In the genomic region with DNA sequence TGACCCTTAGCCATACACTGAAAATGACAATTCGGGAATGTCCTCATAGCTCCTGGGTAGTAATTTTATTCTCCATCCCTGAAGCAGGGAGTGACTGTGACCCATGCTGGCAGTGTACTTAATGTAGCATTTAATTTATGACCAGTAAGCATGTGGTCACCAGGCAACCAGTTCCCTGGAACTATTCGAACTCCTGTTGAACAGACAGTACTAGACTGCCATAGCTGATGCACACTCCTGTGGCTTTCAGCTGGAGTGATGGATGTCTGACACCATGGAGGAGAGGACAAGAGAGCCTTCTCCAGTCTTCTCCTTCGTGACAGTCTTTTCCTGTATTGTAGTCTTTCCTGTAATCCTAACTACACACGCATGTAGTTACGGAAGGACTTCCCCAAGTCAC, we compare ENCODE assay signal across 14 mouse cellular contexts. TPM values are rescaled to one million over a fixed set of nuclear protein-coding genes. Genes with fewer than 3 reads are reported as not detected.
DNase-seq lines count a peak whose midpoint lies in the region; ATAC-seq and TF ChIP-seq lines count a peak whose summit lies in the region.
"Had no signal": no experiment of that assay in that cellular context is flagged by ENCODE, and none has a peak within 500 bp of the region (broad histone marks: within the 10 kb centered on the region; RNA-seq: fewer than 3 reads in every experiment).

No protein-coding gene starts in this region.

- TF ChIP-seq POLR2A in heart, adult 2 months (IDR thresholded peaks at IDR 0.05; ENCODE audit: insufficient read depth, low read depth, low read length): no peak
- TF ChIP-seq POLR2A in kidney, adult 2 months (IDR thresholded peaks at IDR 0.05; ENCODE audit: low read depth, low read length): no peak

- peaks cover 4% of the 10 kb centered on the region for H3K4me1 ChIP-seq in heart, adult 2 months (ENCODE audit: control insufficient read depth, insufficient read depth, low read length)
- H3K4me1 ChIP-seq in kidney, adult 2 months (ENCODE audit: control insufficient read depth, insufficient read depth, low read length): peaks cover 6% of the 10 kb centered on the region; the same call in 1 of the 2 replicates
- peaks cover 20% of the 10 kb centered on the region; the same call in 1 of the 2 replicates for H3K4me1 ChIP-seq in embryonic facial prominence, embryonic 12.5 days
- H3K4me1 ChIP-seq in limb, embryonic 11.5 days (ENCODE audit: control insufficient read depth, insufficient read depth, low read length): peaks cover 7% of the 10 kb centered on the region

- DNase-seq in heart, adult 2 months: no peak
- DNase-seq in heart, postnatal 36 days: no peak
- peak; percentile 29 for DNase-seq in kidney, postnatal 14 days
- no peak for DNase-seq in kidney, adult 2 months
- DNase-seq in limb, embryonic 11.5 days (ENCODE audit: low spot score): peak; percentile 37
- DNase-seq in urinary bladder, adult 18-20 months (ENCODE audit: low spot score in 2 of 2): no peak
- DNase-seq in left cerebral cortex, adult 8-10 months (ENCODE audit: low spot score in 2 of 2): no peak
- DNase-seq: gastrocnemius, postnatal 10 days; layer of hippocampus, postnatal 36 days; right cerebral cortex, postnatal 14 days; thymus, adult 18-20 months had no signal

- intact Hi-C loops in heart, adult 2 months (cut with DNase I): loop anchor here (5.0 kb wide), 1 partner anchor 1502 kb away; no protein-coding TSS in a partner anchor
- intact Hi-C loops in heart, postnatal 36 days (cut with DNase I): loop anchor here (5.0 kb wide), 1 partner anchor 1817 kb away; no protein-coding TSS in a partner anchor

- no peaks in the 10 kb centered on the region for H3K9me3 ChIP-seq in embryonic facial prominence, embryonic 12.5 days
- no peaks in the 10 kb centered on the region for H3K9me3 ChIP-seq in limb, embryonic 11.5 days (ENCODE audit: control insufficient read depth, low read length)

- no peak overlapping the region for H3K4me3 ChIP-seq in heart, adult 2 months
- H3K4me3 ChIP-seq in kidney, adult 2 months (ENCODE audit: insufficient read depth, low read depth, low read length): no peak overlapping the region
- H3K4me3 ChIP-seq in embryonic facial prominence, embryonic 12.5 days: no peak overlapping the region
- no peak overlapping the region for H3K4me3 ChIP-seq in limb, embryonic 11.5 days (ENCODE audit: low read depth, low read length)

- H3K27ac ChIP-seq in heart, adult 2 months: peak overlapping the region; percentile 97
- no peak overlapping the region for H3K27ac ChIP-seq in kidney, adult 2 months (ENCODE audit: insufficient read depth, low read depth, low read length)
- H3K27ac ChIP-seq in embryonic facial prominence, embryonic 12.5 days: no peak overlapping the region
- no peak overlapping the region for H3K27ac ChIP-seq in limb, embryonic 11.5 days (replicated peaks; ENCODE audit: low read depth, low read length)

- H3K4me2 ChIP-seq in embryonic facial prominence, embryonic 12.5 days (replicated peaks): peak overlapping the region; percentile 29
- H3K4me2 ChIP-seq in limb, embryonic 11.5 days (ENCODE audit: low read depth, severe bottlenecking): peak overlapping the region; percentile 31

- peaks cover 10% of the 10 kb centered on the region for H3K36me3 ChIP-seq in heart, adult 2 months (ENCODE audit: control insufficient read depth, insufficient read depth, low read length)
- H3K36me3 ChIP-seq in kidney, adult 2 months (ENCODE audit: control insufficient read depth, insufficient read depth, low read length): no peaks in the 10 kb centered on the region
- H3K36me3 ChIP-seq in embryonic facial prominence, embryonic 12.5 days: no peaks in the 10 kb centered on the region
- H3K36me3 ChIP-seq in limb, embryonic 11.5 days (ENCODE audit: control insufficient read depth, insufficient read depth, low read length): no peaks in the 10 kb centered on the region

- TF ChIP-seq CTCF in heart, adult 2 months (IDR thresholded peaks at IDR 0.05): no peak
- TF ChIP-seq CTCF in kidney, adult 2 months (conservative IDR thresholded peaks at IDR 0.05; ENCODE audit: insufficient read depth, insufficient read length, low read depth, low read length): no peak

- no peak for TF ChIP-seq EP300 in heart, adult 2 months (IDR thresholded peaks at IDR 0.05; ENCODE audit: insufficient read depth, low read depth, low read length)

- H3K27me3 ChIP-seq in heart, adult 2 months (ENCODE audit: control insufficient read depth, insufficient read depth, low read length): no peaks in the 10 kb centered on the region
- no peaks in the 10 kb centered on the region for H3K27me3 ChIP-seq in kidney, adult 2 months (replicated peaks; ENCODE audit: control insufficient read depth, insufficient read depth, low read length)
- no peaks in the 10 kb centered on the region for H3K27me3 ChIP-seq in embryonic facial prominence, embryonic 12.5 days
- H3K27me3 ChIP-seq in limb, embryonic 11.5 days (ENCODE audit: control insufficient read depth, insufficient read depth, low read length): no peaks in the 10 kb centered on the region

- H3K9ac ChIP-seq in heart, adult 2 months (ENCODE audit: low read depth, low read length): no peak overlapping the region
- no peak overlapping the region for H3K9ac ChIP-seq in embryonic facial prominence, embryonic 12.5 days
- no peak overlapping the region for H3K9ac ChIP-seq in limb, embryonic 11.5 days (ENCODE audit: low read length)

- H3K79me2 ChIP-seq in heart, adult 2 months (replicated peaks; ENCODE audit: control insufficient read depth, insufficient read depth, low read length): no peaks in the 10 kb centered on the region

- WGBS in heart, adult 2 months: 77% methylated on average over 5 of the region's 5 CpGs
- WGBS in kidney, adult 2 months: 62% methylated on average over 5 of the region's 5 CpGs
- 81% methylated on average over 5 of the region's 5 CpGs for WGBS in embryonic facial prominence, embryonic 12.5 days
- WGBS in limb, embryonic 11.5 days: 77% methylated on average over 5 of the region's 5 CpGs

- no peak for ATAC-seq in embryonic facial prominence, embryonic 12.5 days (ENCODE audit: insufficient number of reproducible peaks, insufficient read depth, low FRiP score, low TSS enrichment)
- ATAC-seq in limb, embryonic 11.5 days (ENCODE audit: insufficient number of reproducible peaks, low FRiP score, low TSS enrichment, low read depth): no peak
- ATAC-seq: CD4-positive, CD25-positive, alpha-beta regulatory T cell, adult 4 months; lung, postnatal 0 days had no signal

RNA-seq across cellular contexts. Expression of gene Hist1h4h, which starts 1.8 kb away (rescaled TPM):
- total RNA-seq in heart, adult 2 months (2021): 100 to 1,000 TPM; 212 to 239 TPM
- polyA plus RNA-seq in heart, adult 2 months (2012; rRNA removed): 53.1 and 61.9 TPM in 2 replicates
- total RNA-seq in heart, postnatal 36 days (2021): 100 to 1,000 TPM; 268 to 283 TPM
- polyA plus RNA-seq in kidney, adult 2 months (2012; rRNA removed): 44.7 and 57.5 TPM in 2 replicates
- 6.2 and 6.8 TPM in 2 replicates for polyA plus RNA-seq in embryonic facial prominence, embryonic 12.5 days (2016; fragmentation: Nextera tagmentation; extraction: Ambion mirVana)
- 4.0 and 5.6 TPM in 2 replicates for polyA plus RNA-seq in limb, embryonic 11.5 days (2014; fragmentation: Nextera tagmentation; extraction: Ambion mirVana)
- 100 to 1,000 TPM; 263 to 358 (median 294) TPM for total RNA-seq in left cerebral cortex, adult 8-10 months (2022)

RNA-seq across cellular contexts. Expression of gene Hist1h2af, which starts 4.7 kb away (rescaled TPM):
- 1 to 10 TPM; 4.4 to 9.8 TPM for total RNA-seq in heart, adult 2 months (2021)
- 1.9 and 2.0 TPM in 2 replicates for polyA plus RNA-seq in heart, adult 2 months (2012; rRNA removed)
- total RNA-seq in heart, postnatal 36 days (2021): 10 to 100 TPM; 14.1 to 19.0 TPM
- polyA plus RNA-seq in kidney, adult 2 months (2012; rRNA removed): 4.3 and 8.0 TPM in 2 replicates
- 10.7 and 15.5 TPM in 2 replicates for polyA plus RNA-seq in embryonic facial prominence, embryonic 12.5 days (2016; fragmentation: Nextera tagmentation; extraction: Ambion mirVana)
- 5.1 and 7.9 TPM in 2 replicates for polyA plus RNA-seq in limb, embryonic 11.5 days (2014; fragmentation: Nextera tagmentation; extraction: Ambion mirVana)
- 10 to 100 TPM in 1 of 4 experiments, 1 to 10 TPM in 2, not detected in 1; 1.7 to 10.6 (median 3.0) TPM for total RNA-seq in left cerebral cortex, adult 8-10 months (2022)

RNA-seq across cellular contexts. Expression of gene Hist1h3g, which starts 6.2 kb away (rescaled TPM):
- 1 to 10 TPM in 1 of 2 experiments, under 1 TPM in 1; 0.94 to 2.1 TPM for total RNA-seq in heart, adult 2 months (2021)
- 0.80 and 1.8 TPM in 2 replicates for polyA plus RNA-seq in heart, adult 2 months (2012; rRNA removed)
- 1 to 10 TPM; 2.5 to 4.1 TPM for total RNA-seq in heart, postnatal 36 days (2021)
- polyA plus RNA-seq in kidney, adult 2 months (2012; rRNA removed): 0.25 and 0.58 TPM in 2 replicates
- polyA plus RNA-seq in embryonic facial prominence, embryonic 12.5 days (2016; fragmentation: Nextera tagmentation; extraction: Ambion mirVana): 7.8 and 11.8 TPM in 2 replicates
- 7.0 and 9.4 TPM in 2 replicates for polyA plus RNA-seq in limb, embryonic 11.5 days (2014; fragmentation: Nextera tagmentation; extraction: Ambion mirVana)
- total RNA-seq in left cerebral cortex, adult 8-10 months (2022): 1 to 10 TPM; 3.7 to 6.0 (median 4.2) TPM
- polyA plus RNA-seq: CD4-positive, CD25-positive, alpha-beta regulatory T cell, adult 4 months had no signal

RNA-seq across cellular contexts. Expression of gene Hist1h2bh, which starts 14.2 kb away (rescaled TPM):
- 1 to 10 TPM; 1.1 to 1.2 TPM for total RNA-seq in heart, adult 2 months (2021)
- 0.29 and 0.61 TPM in 2 replicates for polyA plus RNA-seq in heart, adult 2 months (2012; rRNA removed)
- 1 to 10 TPM in 1 of 2 experiments, under 1 TPM in 1; 0.94 to 1.9 TPM for total RNA-seq in heart, postnatal 36 days (2021)
- polyA plus RNA-seq in kidney, adult 2 months (2012; rRNA removed): 0.27 and 0.36 TPM in 2 replicates
- 1.3 and 1.5 TPM in 2 replicates for polyA plus RNA-seq in embryonic facial prominence, embryonic 12.5 days (2016; fragmentation: Nextera tagmentation; extraction: Ambion mirVana)
- polyA plus RNA-seq in limb, embryonic 11.5 days (2014; fragmentation: Nextera tagmentation; extraction: Ambion mirVana): 0.79 and 1.0 TPM in 2 replicates
- 1 to 10 TPM in 2 of 4 experiments, under 1 TPM in 2; 0.84 to 1.6 (median 0.98) TPM for total RNA-seq in left cerebral cortex, adult 8-10 months (2022)
- polyA plus RNA-seq: lung, postnatal 0 days had no signal

RNA-seq across cellular contexts. Expression of gene Hist1h3f, which starts 14.8 kb away (rescaled TPM):
- 1 to 10 TPM; 5.1 to 5.5 TPM for total RNA-seq in heart, adult 2 months (2021)
- polyA plus RNA-seq in heart, adult 2 months (2012; rRNA removed): 0.94 and 1.1 TPM in 2 replicates
- 10 to 100 TPM in 1 of 2 experiments, 1 to 10 TPM in 1; 7.4 to 10.0 TPM for total RNA-seq in heart, postnatal 36 days (2021)
- polyA plus RNA-seq in kidney, adult 2 months (2012; rRNA removed): 0.74 and 0.87 TPM in 2 replicates
- polyA plus RNA-seq in embryonic facial prominence, embryonic 12.5 days (2016; fragmentation: Nextera tagmentation; extraction: Ambion mirVana): 1.3 and 2.3 TPM in 2 replicates
- polyA plus RNA-seq in limb, embryonic 11.5 days (2014; fragmentation: Nextera tagmentation; extraction: Ambion mirVana): 1.4 and 2.0 TPM in 2 replicates
- total RNA-seq in left cerebral cortex, adult 8-10 months (2022): 10 to 100 TPM; 15.3 to 21.8 (median 16.6) TPM
- polyA plus RNA-seq: CD4-positive, CD25-positive, alpha-beta regulatory T cell, adult 4 months had no signal

Comparison
In these comparisons a context has a peak if more than half of its experiments do, and no peak if none do; other contexts are left out.
1. DNase-seq: peak in kidney, postnatal 14 days (single experiment) and limb, embryonic 11.5 days (single experiment); none in heart, adult 2 months (0 of 2), heart, postnatal 36 days (0 of 2), kidney, adult 2 months (single experiment), urinary bladder, adult 18-20 months (0 of 2) and left cerebral cortex, adult 8-10 months (0 of 2).